Mouse (Mus musculus) frontal cortex, postnatal 36 days (tissue): ENCODE measurements around the gene Arhgef28.
A peak's percentile ranks its signal among the peaks of the same experiment; 100 is the strongest.

ENCODE experiments used
- DNase-seq, 2 experiments: peaks; one replicate each; pipeline ENCODE4 v3.0.0; 2022; ENCODE audit warnings: low spot score in 2 of 2

The Arhgef28 gene

DNA sequence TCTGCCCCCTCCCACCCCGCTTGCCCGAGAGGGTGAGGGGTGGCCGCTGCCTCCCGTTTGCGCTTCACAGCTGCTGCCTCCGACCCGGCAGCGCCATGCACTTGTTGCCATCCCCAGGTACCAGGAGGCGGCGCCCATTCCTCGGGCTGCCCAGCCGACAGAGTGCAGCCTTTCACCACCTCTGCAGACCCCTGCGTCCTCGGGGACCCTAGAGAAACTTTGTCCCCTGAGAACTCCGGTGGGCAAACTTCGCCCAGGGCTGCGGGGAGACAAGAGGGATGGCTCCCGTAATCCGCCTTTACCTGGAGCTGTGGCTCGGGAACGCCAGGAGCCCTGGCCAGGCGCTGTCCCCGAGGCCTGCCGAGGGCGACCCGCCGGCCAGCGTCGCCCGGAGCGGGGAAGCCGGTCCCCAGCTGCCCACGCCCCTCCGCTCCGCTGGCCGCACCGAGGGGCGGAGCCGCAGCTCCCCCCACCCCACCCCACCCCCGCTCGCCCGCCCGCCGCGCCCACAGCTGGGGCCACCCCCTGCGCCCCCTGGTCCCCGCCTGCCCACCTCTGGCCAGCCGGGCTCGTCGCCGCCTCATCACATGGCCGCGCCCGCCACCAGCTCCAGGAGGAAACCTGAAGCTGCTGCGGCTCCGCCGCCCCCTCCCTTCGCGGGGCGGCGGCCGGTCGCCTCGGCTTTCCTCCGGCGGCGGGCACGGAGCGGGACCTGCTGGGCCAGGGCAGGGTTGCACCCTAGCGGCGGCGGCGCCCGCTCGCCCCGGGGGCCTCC lies at the start of gene Arhgef28:
TSS of gene Arhgef28 (minus strand) at position 669 of the 775 bp plus-strand sequence.
- DNase-seq: peak; percentile 39

DNA sequence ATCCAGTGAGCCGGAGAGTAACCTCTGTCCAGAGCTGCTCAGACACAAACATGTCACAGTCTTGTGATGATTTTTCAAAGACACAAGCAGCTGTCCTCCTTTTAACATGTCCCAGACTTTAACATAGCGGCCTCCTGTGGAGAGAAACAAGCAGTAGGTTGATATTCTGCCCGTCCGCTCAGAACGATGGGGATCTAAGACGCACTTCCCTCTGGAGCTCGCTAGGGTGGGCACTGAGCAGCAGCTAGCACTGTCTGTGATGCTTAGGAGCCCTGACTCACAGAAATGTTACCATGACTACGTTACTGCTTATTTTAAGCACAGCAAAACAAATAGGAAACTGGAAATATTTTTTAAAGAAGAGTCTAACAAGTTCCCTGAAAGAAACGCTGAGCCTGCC lies 48.7 kb upstream of the Arhgef28 start:
- DNase-seq: peak; percentile 60 to 84

DNA sequence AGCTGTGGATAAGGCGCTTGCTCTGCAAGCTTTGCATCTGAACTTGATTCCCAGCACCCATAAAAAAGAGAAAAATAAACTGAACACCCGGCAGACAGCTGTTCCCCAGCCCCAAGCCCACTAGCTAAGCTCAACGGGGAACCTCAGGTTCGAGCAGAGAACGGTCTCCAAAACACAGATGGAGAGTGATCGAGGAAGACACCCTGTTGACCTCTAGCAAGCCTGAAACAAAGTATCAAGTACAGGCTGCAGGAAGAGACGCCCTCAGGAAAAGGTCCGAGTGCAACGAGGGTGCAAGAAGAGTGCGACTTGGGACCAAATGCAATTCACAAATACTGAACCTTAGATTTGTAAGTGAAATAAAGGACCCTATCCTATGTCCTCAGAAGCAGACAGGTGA lies 43.4 kb upstream of the Arhgef28 start:
- no peak for DNase-seq

DNA sequence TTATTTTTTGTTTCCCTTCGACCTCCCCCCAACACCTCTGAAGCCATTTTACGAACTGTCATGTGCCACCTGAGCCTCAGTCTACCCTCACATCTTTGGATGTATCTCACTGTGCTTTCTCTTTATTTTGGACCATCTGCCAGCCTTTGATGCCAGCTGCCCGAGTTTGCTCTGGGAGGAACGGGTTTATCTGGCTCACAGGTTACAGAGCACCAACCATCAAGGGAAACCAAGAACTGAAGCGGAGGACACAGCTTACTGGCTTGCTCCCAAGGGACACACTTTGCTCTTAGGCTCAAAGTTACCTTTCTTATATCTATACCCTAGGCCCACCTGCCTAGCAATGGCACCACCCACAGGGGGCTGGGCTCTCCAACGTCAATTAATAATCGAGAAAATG lies 39.1 kb upstream of the Arhgef28 start:
- no peak for DNase-seq

DNA sequence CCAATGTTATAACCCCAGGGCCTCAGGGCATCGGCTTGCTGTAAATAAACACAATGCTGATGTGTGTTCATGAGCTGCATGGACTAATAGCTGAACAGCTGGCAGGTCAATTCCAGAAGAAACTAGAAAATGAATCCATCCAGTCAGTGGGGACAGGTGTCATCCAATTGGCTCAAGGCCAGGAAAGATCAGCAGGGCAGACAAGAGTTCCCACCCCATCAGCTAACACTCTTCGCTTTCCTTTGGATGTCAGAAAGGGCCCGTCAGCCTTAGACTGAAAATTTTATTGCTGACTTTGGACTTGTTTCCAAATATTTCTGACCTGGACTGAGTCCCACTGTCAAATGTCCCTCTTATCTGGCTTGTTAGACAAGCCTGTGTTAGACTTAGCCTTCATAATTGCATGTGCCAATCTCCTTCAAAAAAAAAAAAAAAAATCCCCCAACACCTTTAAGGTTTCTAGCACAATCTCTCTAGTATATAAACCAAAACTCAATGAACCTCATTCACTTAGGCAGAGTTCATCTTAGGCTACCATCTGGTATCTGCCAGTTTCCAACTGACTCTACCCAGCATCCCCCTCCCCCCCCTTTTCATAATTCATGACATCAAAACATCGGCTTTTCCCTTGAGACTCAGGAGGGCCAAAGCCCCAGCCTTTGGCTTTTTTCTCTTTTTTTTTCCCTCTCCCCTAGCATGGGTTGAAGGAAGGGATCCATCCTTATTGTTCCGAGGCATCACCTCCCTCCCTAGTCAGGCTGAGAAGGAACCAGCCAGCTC lies 38.5 kb upstream of the Arhgef28 start:
- DNase-seq: no peak

DNA sequence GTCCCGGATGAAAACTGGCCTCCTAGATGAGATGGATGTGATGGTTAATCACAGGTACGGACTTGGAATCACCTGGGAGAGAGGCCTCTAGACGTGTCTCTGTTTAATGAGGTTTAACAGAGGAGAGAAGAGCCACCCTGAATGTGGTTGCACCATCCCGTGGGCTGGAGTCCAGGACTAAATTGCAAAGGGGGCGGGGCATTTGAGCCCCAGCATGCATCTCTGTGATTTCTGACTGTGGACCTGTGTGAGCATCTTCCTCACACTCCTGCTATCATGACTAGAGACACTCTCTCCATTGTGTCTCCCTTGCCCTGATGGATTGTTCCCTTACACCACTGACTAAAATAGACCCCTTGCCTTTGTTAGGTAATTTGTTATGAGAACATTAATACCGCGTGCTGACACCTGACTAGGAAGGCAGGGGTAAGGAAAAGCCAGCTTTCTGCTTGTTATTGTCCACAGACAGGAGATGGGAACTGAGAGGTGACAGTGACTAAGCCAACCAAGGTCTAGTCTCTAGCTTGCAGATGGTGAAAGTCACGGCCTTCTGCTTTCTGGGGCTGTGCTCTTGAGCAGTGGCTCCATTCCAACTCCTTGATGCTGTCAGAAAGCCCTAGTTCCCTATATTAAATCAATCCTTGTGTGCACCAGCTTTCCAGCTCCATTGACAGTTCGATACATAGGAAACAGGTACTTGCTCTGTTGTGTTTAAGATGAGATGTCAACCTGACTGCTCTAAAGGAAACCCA lies 35.5 kb upstream of the Arhgef28 start:
- no peak for DNase-seq

DNA sequence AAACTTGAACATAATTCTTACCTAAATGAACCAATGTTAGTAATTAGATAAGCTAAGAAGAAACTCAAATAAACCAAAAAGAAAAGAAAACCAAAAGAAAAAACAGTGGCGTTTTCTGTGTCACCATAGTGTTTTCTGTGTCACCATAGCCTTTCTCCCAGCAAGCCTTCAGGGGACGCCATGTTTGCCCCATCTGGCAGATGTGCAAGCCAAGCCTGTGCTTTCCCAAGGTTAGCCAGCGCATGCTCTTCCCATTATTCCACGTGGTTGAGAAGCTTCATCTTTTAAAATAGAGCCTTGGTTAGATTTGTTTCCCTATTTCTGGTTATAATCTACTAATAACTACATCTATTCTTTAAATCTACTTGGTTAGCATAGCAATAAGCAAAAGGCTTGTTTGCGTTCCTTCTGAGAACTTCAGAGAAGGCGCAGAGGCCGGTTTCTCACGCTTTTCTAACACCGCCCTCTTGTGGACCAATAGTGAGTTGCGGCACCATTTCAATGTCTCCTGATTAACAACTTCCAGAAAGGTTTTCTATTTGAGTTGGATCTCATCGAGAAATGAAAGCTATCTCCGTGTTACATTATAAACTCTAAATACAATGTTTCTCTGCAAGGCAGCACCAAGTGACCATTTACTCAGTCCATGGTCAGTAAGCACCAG lies 33.9 kb upstream of the Arhgef28 start:
- DNase-seq: peak; percentile 81 to 90

DNA sequence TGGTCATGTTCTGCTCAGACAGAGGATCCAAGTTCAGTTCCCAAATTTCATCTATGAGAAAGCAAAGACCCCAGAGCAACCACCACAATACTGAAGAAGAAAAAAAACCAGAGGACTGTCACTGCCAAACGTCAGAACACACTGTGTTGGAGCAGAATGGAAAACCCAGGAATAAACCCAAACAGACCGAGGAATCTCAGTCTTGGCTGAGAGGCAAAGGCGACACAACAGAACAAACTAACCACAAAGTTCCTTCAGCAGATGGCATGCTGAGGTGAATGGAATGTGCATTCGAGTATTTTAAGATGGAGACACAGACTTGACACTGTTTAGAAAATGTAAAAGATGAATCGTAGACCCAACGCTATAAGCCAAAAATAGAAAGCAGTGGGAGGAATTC lies 29.2 kb upstream of the Arhgef28 start:
- peak in 1 of 2 experiments; percentile 14 for DNase-seq

DNA sequence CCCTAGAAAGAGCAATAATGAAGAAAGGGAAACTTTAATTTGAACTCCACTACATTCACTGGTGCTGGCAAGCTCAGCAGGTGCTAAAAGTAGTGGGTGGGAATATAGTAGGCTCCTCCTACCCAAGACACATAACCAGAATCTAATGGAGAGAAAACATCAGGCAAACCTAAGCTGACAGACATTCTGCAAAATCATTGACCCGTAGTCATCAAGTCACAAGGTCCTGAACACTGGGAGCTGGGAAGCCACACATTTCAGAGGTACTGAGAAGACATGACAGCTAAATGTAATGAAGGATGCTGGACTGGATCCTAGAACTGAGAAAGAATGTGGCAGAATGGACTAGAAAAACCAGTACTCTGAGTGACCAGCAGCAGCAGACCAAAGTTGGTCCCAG lies 24.3 kb upstream of the Arhgef28 start:
- DNase-seq: no peak

DNA sequence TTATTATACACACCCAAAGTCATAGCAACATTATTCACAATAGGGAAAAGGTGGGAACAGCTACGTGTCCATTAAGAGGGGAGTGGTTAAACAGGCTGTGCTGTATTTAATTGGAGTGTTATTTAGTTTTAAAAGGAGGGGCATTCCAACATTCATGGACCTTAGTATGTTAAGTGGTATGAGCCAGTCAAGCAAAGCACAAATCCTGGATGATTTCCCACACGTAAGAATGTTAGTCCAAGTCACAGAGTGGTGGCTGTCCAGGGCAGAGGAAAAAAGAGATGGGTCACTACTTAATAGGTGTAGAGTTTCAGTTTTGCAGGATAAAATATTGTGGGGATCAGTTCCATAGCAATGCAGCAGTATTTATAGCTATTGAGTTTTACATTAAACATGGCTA lies 20.0 kb upstream of the Arhgef28 start:
- DNase-seq: no peak

DNA sequence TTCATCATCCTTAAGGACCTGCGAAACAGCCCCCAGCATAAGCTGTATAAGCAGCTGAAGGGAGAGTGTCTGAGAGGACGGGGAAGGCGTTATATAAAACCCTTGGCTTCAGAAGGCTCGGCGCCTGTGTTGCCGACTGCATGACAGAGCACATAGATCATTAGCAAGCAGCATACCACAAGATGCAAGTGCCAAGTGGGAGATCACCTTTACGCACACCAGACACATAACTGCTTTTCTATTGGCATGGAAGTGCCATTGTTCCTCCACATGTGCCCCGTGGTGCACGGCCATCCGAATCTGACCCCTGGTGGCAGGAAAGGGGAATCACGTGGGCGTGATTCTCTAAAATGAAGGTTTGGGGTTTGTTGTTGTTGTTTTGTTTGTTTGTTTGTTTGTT lies 16.6 kb upstream of the Arhgef28 start:
- no peak for DNase-seq

DNA sequence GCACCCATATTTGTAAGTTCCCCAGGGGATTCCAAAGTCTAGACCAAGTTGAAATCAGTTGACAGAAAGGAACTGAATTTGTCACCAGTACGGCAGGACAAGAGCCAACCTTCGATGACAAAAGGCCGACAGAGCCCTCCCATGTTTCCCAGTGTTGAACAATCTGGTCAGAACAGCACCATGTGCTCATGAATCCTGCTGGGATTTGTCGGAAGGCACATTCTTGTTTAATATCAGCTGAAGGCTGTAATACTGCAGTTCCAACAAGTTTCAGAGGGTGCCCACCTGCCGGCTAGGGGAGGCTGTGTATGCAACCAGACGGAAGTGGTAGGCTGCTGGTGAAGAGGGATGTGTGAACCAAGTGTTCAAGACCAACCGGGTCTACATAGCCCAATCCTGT lies 3.9 kb upstream of the Arhgef28 start:
- DNase-seq: no peak

DNA sequence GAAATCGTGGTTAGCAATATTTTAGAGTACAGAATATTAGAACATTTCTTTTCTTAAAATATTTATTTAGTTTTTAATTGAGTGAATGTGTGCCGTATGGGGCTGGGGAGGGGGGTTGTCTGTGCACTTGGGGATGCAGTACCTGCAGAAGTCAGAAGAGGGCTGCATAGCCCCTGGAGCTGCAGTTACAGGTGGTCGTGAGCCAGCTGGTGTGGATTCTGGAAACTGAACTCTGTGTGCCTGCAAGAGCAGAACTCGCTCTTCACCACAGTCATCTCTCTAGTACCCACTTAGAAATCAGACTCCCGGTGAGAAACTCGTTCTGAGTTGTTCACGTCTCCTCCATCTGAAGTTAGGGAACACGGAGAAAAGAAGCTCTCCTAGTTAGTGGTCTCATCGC lies 2.6 kb upstream of the Arhgef28 start:
- no peak for DNase-seq

DNA sequence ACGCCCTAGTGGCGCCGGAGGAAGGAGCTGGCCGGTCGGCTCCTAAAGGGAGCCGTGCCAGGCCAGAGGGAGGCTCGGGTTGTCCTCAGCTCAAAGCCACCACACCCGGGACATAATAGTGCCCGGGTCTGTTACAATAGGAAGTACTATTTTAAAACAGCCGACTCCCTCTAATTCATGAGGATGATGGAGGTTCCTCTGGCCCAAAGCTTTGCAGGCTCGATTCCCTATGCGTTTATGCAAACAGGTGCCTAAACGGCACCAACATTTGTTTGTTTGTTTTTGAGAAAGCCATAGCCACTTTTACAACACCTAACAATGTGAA lies 269 bp upstream of the Arhgef28 start:
- no peak for DNase-seq

DNA sequence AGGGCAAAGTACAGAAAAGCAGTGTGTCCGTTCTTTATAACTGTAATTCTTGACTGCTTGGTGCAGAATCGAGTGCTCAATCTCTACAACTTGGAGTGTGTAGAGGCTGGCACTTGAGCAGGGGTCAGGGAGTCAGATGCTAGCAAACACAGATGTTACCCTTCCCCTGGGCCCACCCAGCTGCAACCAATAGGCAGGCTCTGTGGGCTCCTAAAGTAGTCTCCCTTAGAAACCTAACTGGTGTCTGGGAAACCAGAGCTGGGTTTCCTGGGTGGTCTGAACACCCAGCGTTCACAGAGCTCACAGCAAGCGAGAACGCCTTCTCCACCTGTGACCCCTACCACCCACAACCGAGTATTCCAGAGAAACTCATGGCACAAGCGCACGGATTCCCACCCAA lies 1.1 kb downstream of the Arhgef28 start:
- DNase-seq: no peak

DNA sequence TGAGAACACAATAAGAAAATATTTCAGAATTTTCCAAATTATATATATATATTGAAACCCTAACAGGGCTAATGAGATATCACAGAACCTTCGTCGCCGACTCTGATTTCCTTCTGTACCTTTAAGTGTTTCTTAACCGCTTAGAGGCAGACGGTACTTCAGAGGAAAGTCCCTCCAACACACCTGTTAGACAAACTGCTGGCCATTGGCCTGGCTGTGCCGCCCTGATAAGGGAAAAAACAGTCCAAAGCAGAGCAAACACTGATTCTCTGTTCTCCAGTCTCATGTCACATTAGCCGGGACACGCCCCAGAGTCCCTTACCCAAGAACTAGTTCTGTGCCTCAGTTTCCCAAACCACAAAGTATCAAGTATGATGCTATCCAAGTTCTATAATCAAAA lies 1.9 kb downstream of the Arhgef28 start:
- no peak for DNase-seq

DNA sequence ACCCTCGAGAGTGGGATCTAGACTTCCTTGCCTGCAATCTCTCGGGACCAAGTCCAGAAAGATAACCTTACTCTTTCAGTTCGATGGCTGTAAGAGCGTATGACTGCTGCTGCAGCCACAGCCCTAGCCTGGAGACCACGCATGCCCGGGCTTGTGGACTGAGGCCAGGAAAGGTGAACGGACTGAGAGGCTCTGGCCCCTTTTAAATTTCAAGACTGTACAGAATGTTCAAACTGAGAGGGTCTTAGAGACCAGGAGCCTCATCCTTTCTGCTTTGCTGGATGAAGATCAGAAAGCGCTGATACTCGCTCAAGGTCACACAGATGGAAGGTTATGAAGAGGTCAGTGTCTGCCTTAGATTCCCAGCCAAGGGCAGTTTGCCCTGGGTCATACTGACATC lies 4.8 kb downstream of the Arhgef28 start:
- no peak for DNase-seq

DNA sequence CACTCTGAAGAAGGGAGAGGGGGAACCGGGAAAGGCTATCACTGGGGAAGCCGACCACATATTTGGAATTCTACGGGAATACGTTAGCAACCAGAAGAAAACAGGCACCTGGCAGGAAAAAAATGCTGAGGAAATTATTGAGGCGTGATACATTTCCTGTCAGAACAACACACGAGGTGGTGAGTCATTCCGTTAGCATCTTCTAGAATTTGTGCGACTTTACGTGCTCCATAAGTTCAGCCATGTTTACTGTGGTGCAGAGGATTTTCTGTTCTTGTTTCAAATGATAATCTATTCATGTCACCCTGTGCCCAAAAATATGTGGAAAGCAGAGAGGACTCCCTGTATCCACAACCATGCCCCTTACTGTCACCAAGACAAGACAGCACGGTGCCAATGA lies 13.6 kb downstream of the Arhgef28 start:
- DNase-seq: no peak

DNA sequence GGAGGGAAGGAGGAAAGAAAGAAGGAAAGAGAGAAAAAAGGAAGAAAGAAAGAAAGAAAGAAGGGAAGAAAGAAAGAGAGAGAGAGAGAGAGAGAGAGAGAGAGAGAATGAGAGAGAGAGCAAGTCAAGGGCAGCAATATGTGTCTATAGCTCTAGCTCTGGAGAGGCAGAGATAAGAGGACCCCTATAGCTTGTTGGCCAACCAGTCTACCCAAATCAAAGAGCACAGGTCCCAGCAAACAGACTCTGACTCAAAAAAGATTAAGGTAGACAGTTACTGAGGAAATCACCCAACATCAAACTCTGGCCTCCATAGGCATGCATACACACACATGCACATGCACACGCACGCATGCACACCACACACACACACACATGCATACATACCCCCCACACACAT lies 17.7 kb downstream of the Arhgef28 start:
- no peak for DNase-seq

DNA sequence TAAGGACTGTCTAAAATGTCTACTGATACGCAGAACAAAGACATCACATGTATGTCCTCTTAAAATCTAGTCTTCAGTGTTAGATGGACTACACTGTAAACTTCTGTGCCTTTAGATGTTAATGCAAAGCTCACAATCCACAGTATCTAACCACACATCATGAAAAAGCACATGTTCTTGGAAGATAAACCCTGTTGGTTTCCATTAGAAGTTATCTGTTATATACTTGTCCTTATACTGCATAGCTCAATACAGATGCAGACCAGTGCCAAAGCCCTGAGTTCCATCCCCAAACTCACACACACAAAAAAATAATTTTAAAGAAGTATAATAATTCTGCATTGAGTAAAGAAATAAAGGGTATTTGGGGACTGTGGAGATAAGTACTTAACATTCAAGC lies 18.3 kb downstream of the Arhgef28 start:
- DNase-seq: no peak

DNA sequence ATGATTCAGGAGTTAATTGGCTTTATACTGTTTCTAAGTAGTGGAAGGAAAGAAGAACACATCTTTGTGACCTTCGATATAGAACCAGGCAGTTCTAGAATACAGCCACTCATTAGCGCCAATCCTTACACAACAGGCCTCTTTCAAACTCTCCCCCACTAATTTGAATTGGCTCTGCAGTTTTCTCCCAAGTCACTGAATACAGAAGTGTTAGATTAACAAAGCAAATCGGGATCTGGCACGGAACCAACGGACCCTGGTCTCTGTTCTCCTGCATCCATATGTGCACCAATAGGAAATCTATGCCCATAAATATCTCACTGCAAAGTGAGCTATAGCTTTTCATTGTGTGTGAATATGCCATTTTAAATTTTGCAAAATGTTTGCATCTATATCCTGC lies 20.1 kb downstream of the Arhgef28 start:
- DNase-seq: peak; percentile 23 to 51

DNA sequence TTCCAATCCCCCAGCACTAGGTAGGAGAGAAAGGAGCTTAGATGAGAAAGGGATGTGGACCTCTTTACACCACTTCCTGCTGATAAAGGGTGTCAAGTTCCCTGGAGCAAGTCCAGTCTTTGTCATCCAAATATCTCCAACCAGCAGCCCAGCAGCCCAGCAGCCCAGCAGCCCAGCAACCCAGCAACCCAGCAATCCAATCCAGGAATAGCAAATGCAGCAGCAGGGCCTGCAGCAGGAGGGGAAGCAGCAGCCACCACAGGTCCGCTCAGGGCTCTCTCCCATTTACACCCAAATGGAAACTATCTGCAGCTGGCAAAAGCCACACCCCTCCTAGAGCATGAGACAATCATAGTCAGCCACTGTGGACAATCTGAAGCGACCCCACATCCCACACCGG lies 21.6 kb downstream of the Arhgef28 start:
- DNase-seq: no peak
